Mouse (Mus musculus): ENCODE results near the gene Cenpo. TPM values are rescaled to one million over a fixed set of nuclear protein-coding genes. Genes with fewer than 3 reads are reported as not detected.

The Cenpo gene
- polyA plus RNA-seq, 1 experiment from 2014 or later, result 24.4 TPM

DNA sequence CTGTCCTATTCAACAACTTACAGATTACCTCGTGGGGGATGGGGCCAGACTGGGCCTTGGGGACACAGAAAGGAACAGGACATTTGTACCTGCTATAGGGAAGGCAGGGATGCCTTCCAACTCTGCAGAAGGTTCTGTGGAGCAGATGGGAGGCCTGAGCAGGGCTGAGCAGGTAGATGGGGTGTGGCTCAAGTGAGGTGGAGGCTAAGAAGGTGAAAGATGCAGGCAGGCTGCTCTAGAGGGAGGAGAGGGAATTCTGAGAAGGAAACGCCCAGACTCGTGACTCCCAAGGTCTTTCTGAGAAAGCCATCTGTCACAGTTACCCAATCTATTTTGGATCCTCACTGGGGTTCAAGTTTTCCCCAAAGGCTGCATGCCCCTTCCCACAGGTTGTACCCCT is 67.1 kb downstream of the Cenpo start:
- no peak for ATAC-seq (replicated peaks; ENCODE audit: low FRiP score)
- 56% methylated on average over 3 of the region's 3 CpGs for WGBS
- H3K4me1 ChIP-seq (replicated peaks; ENCODE audit: control insufficient read depth, insufficient read depth, low read length), result no peaks in the 10 kb centered on the region
- no peaks in the 10 kb centered on the region for H3K9me3 ChIP-seq (ENCODE audit: control insufficient read depth, low read length)
- DNase-seq (ENCODE audit: low spot score), result peak; percentile 25
- no peak overlapping the region for H3K4me3 ChIP-seq (ENCODE audit: low read depth, low read length)
- no peak overlapping the region for H3K4me2 ChIP-seq
- H3K36me3 ChIP-seq (ENCODE audit: control insufficient read depth, insufficient read depth, low read length), result no peaks in the 10 kb centered on the region
- no peaks in the 10 kb centered on the region for H3K27me3 ChIP-seq (replicated peaks; ENCODE audit: control insufficient read depth, insufficient read depth, low read length)
- H3K27ac ChIP-seq (ENCODE audit: low read depth, low read length), result no peak overlapping the region
- no peak overlapping the region for H3K9ac ChIP-seq (ENCODE audit: low read depth, low read length)

DNA sequence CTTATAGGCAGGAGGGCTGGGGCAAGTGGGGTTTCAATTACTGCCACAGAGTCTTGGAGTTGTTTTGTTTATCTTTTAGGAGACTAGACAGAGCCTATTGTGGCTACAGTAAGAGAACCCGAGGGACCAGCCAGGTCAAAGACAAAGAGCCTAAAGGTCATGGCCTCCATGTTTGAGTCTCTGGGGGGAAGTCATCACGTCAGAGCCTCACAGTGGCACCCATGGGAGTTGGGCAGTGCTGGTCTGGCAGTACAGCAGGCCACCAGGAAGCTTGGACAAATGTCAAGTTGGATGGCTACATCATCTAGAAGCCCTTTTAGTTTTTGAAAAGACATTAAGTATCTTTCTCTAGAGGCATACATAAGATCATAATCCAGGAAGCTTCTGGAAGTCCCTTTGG is 71.2 kb downstream of the Cenpo start:
- H3K4me3 ChIP-seq (ENCODE audit: low read depth, low read length), result no peak overlapping the region
- no peak for DNase-seq (ENCODE audit: low spot score)
- no peak overlapping the region for H3K9ac ChIP-seq (ENCODE audit: low read depth, low read length)
- WGBS, result 47% methylated on average over 2 of the region's 2 CpGs
- no peaks in the 10 kb centered on the region for H3K4me1 ChIP-seq (replicated peaks; ENCODE audit: control insufficient read depth, insufficient read depth, low read length)
- no peaks in the 10 kb centered on the region for H3K9me3 ChIP-seq (ENCODE audit: control insufficient read depth, low read length)
- H3K36me3 ChIP-seq (ENCODE audit: control insufficient read depth, insufficient read depth, low read length), result no peaks in the 10 kb centered on the region
- no peak overlapping the region for H3K4me2 ChIP-seq
- no peaks in the 10 kb centered on the region for H3K27me3 ChIP-seq (replicated peaks; ENCODE audit: control insufficient read depth, insufficient read depth, low read length)
- H3K27ac ChIP-seq (ENCODE audit: low read depth, low read length), result no peak overlapping the region
- ATAC-seq (replicated peaks; ENCODE audit: low FRiP score), result no peak

GRCm38 (mm10) chr12:4160322-4160721 is 73.8 kb downstream of the Cenpo start:
- Histone ChIP-seq H3K36me3 (ENCODE audit: control insufficient read depth, insufficient read depth, low read length) (no peaks in the 10 kb centered on the region), H3K4me3 (ENCODE audit: low read depth, low read length) (no peak overlapping the region), H3K4me1 (replicated peaks; ENCODE audit: control insufficient read depth, insufficient read depth, low read length) (no peaks in the 10 kb centered on the region), H3K9ac (ENCODE audit: low read depth, low read length) (no peak overlapping the region), H3K4me2 (no peak overlapping the region), H3K27me3 (replicated peaks; ENCODE audit: control insufficient read depth, insufficient read depth, low read length) (no peaks in the 10 kb centered on the region), H3K27ac (ENCODE audit: low read depth, low read length) (no peak overlapping the region), H3K9me3 (ENCODE audit: control insufficient read depth, low read length) (no peaks in the 10 kb centered on the region)
- ATAC-seq (replicated peaks; ENCODE audit: low FRiP score) (no peak), DNase-seq (ENCODE audit: low spot score) (no peak)
- WGBS, result 68% methylated on average over 7 of the region's 7 CpGs

- no peaks in the 10 kb centered on the region for H3K4me1 ChIP-seq (replicated peaks; ENCODE audit: control insufficient read depth, insufficient read depth, low read length)
- no peaks in the 10 kb centered on the region for H3K36me3 ChIP-seq (ENCODE audit: control insufficient read depth, insufficient read depth, low read length)
- no peak overlapping the region for H3K9ac ChIP-seq (ENCODE audit: low read depth, low read length)
- DNase-seq (ENCODE audit: low spot score), result no peak
- no peak overlapping the region for H3K27ac ChIP-seq (ENCODE audit: low read depth, low read length)
- WGBS, result 88% methylated on average over 7 of the region's 7 CpGs
- no peak for ATAC-seq (replicated peaks; ENCODE audit: low FRiP score)
- no peaks in the 10 kb centered on the region for H3K9me3 ChIP-seq (ENCODE audit: control insufficient read depth, low read length)
- H3K4me2 ChIP-seq, result no peak overlapping the region
- no peak overlapping the region for H3K4me3 ChIP-seq (ENCODE audit: low read depth, low read length)
- H3K27me3 ChIP-seq (replicated peaks; ENCODE audit: control insufficient read depth, insufficient read depth, low read length), result no peaks in the 10 kb centered on the region
These were observed 75.0 kb downstream of the Cenpo start for GRCm38 (mm10) chr12:4158868-4159632.

DNA sequence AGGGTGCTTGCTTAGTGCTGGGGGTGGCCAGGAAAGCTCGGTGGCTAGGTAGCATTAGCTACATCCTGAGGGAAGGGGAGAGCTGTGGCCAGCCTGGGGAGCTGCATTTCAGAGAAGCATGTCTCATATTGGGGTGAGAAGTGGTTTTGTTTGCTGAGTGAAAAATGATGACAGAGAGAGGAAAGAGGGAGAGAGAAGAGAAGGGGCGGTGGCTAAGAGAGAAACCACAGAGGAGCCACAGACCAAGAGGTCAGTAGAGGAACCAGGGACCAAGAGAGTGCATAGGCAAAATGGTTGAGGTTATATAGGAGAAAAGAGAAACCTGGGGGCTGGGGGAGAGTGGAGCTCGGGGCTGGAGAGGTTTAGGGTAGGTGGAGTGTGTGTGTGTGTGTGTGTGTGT is 75.9 kb downstream of the Cenpo start:
- no peak overlapping the region for H3K27ac ChIP-seq (ENCODE audit: low read depth, low read length)
- no peak overlapping the region for H3K4me2 ChIP-seq
- DNase-seq (ENCODE audit: low spot score), result no peak
- no peak overlapping the region for H3K4me3 ChIP-seq (ENCODE audit: low read depth, low read length)
- H3K4me1 ChIP-seq (replicated peaks; ENCODE audit: control insufficient read depth, insufficient read depth, low read length), result no peaks in the 10 kb centered on the region
- H3K9ac ChIP-seq (ENCODE audit: low read depth, low read length), result no peak overlapping the region
- H3K9me3 ChIP-seq (ENCODE audit: control insufficient read depth, low read length), result no peaks in the 10 kb centered on the region
- no peaks in the 10 kb centered on the region for H3K36me3 ChIP-seq (ENCODE audit: control insufficient read depth, insufficient read depth, low read length)
- no peak for ATAC-seq (replicated peaks; ENCODE audit: low FRiP score)
- 65% methylated on average over 3 of the region's 3 CpGs for WGBS
- H3K27me3 ChIP-seq (replicated peaks; ENCODE audit: control insufficient read depth, insufficient read depth, low read length), result no peaks in the 10 kb centered on the region

DNA sequence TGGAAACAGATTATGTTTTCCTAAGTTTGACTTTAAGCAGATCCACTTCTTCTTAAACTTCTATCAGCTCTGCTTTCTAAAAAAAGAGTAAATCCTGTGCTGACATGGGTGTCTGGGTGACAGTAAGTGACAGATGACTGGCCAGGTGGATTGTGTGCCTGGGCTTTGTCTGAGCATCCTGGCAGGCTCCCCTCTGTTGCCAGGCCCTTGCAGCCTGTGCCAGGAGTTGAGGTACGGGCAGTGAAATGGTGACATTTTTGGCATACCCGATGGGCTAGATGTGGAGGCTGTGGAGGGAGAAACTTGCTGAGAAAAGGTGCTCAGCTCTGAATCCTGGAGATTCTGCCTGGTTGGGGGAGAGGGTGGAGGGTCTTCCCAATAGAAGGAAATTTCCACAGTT is 76.6 kb downstream of the Cenpo start:
- Histone ChIP-seq H3K9me3 (ENCODE audit: control insufficient read depth, low read length) (no peaks in the 10 kb centered on the region), H3K4me3 (ENCODE audit: low read depth, low read length) (no peak overlapping the region), H3K36me3 (ENCODE audit: control insufficient read depth, insufficient read depth, low read length) (no peaks in the 10 kb centered on the region), H3K27me3 (replicated peaks; ENCODE audit: control insufficient read depth, insufficient read depth, low read length) (no peaks in the 10 kb centered on the region), H3K4me1 (replicated peaks; ENCODE audit: control insufficient read depth, insufficient read depth, low read length) (no peaks in the 10 kb centered on the region), H3K9ac (ENCODE audit: low read depth, low read length) (no peak overlapping the region), H3K4me2 (no peak overlapping the region), H3K27ac (ENCODE audit: low read depth, low read length) (no peak overlapping the region)
- ATAC-seq (replicated peaks; ENCODE audit: low FRiP score), result no peak
- no peak for DNase-seq (ENCODE audit: low spot score)
- 77% methylated on average over 2 of the region's 2 CpGs for WGBS

- Histone ChIP-seq H3K36me3 (ENCODE audit: control insufficient read depth, insufficient read depth, low read length) (no peaks in the 10 kb centered on the region), H3K27me3 (replicated peaks; ENCODE audit: control insufficient read depth, insufficient read depth, low read length) (no peaks in the 10 kb centered on the region), H3K4me2 (no peak overlapping the region), H3K27ac (ENCODE audit: low read depth, low read length) (no peak overlapping the region), H3K9me3 (ENCODE audit: control insufficient read depth, low read length) (no peaks in the 10 kb centered on the region), H3K4me3 (ENCODE audit: low read depth, low read length) (no peak overlapping the region), H3K9ac (ENCODE audit: low read depth, low read length) (no peak overlapping the region), H3K4me1 (replicated peaks; ENCODE audit: control insufficient read depth, insufficient read depth, low read length) (no peaks in the 10 kb centered on the region)
- WGBS, result 75% methylated on average over 3 of the region's 3 CpGs
- no peak for DNase-seq (ENCODE audit: low spot score)
- ATAC-seq (replicated peaks; ENCODE audit: low FRiP score), result no peak
These were observed 82.1 kb downstream of the Cenpo start for GRCm38 (mm10) chr12:4151969-4152368.

GRCm38 (mm10) chr12:4150936-4151335 is 83.2 kb downstream of the Cenpo start:
- DNase-seq (ENCODE audit: low spot score) (no peak), ATAC-seq (replicated peaks; ENCODE audit: low FRiP score) (no peak)
- 81% methylated on average over 2 of the region's 2 CpGs for WGBS
- Histone ChIP-seq H3K9me3 (ENCODE audit: control insufficient read depth, low read length) (no peaks in the 10 kb centered on the region), H3K4me2 (no peak overlapping the region), H3K4me1 (replicated peaks; ENCODE audit: control insufficient read depth, insufficient read depth, low read length) (no peaks in the 10 kb centered on the region), H3K4me3 (ENCODE audit: low read depth, low read length) (no peak overlapping the region), H3K36me3 (ENCODE audit: control insufficient read depth, insufficient read depth, low read length) (no peaks in the 10 kb centered on the region), H3K9ac (ENCODE audit: low read depth, low read length) (no peak overlapping the region), H3K27me3 (replicated peaks; ENCODE audit: control insufficient read depth, insufficient read depth, low read length) (no peaks in the 10 kb centered on the region), H3K27ac (ENCODE audit: low read depth, low read length) (no peak overlapping the region)

Measured in liver, embryonic 11.5 days (tissue).